In the genomic region with DNA sequence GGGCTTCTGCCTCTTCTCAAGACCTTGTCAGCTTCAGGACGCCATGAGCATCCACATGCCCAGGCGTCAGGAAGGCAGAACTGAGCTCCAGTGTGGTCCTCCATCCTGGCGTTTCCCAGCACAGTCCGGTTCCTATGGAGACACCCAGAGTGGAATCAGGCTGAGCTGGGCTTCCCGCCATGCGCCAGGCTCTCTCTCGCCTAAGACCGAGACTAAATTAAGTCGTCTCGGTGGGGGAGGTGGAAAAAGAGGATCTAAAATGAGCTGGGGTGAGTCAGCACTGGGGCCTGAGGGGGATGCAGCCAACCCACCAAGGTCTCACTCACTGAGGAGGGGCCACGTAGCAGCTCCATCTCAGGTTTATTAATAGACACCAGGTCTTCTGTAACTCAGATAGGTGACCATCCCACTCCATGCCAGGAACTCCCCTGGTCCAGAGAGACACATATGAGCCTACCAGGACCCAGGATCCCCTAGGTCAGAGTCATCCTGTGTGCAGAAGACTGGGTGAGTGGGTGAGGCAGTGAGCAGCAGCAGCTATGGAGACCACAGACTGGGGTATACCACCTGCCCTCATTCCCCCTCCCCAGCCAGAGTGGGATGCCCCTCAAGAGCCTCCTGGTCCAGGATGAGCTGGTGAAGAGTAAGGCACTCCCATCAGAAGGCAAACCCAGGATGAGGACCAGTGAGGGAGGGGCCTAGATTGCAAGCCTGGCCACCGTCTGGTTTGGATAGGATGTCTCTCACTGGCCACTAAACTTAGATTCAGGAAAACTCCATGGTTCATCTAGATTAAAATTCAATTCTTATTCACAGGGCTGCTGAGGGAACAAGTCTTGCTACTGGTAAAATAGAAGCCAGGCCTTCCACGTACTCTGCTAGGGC, we compare ENCODE assay signal across 18 mouse cellular contexts. TPM values are rescaled to one million over a fixed set of nuclear protein-coding genes. Genes with fewer than 3 reads are reported as not detected.
DNase-seq lines count a peak whose midpoint lies in the region; ATAC-seq lines count a peak whose summit lies in the region.
"Had no signal": no experiment of that assay in that cellular context is flagged by ENCODE, and none has a peak within 500 bp of the region (broad histone marks: within the 10 kb centered on the region; RNA-seq: fewer than 3 reads in every experiment).

No protein-coding gene starts in this region.

- 44% methylated on average over 13 of the region's 13 CpGs for WGBS in kidney, embryonic 16.5 days

- no peaks in the 10 kb centered on the region for H3K36me3 ChIP-seq in kidney, embryonic 16.5 days (ENCODE audit: insufficient read depth, low read length)
- H3K36me3 ChIP-seq: midbrain, embryonic 12.5 days had no signal

- DNase-seq in kidney, adult 18-20 months, result no peak
- peak; percentile 83 for DNase-seq in layer of hippocampus, adult 9-11 months
- peak; percentile 85 for DNase-seq in right cerebral cortex, adult 18-20 months
- DNase-seq in heart, adult 8-10 months (ENCODE audit: low spot score), result no peak
- DNase-seq in adrenal gland, adult (ENCODE audit: inconsistent age in 2 of 2, low spot score in 1 of 2), result no peak
- no peak for DNase-seq in lung, postnatal 4 days
- DNase-seq: adrenal gland, postnatal 36 days; cerebellum, adult 2 months; kidney, adult 11 months; lung, adult 2 months; thymus, postnatal 36 days had no signal

- no peaks in the 10 kb centered on the region for H3K9me3 ChIP-seq in kidney, embryonic 16.5 days (ENCODE audit: low read length)
- H3K9me3 ChIP-seq: midbrain, embryonic 12.5 days had no signal

- H3K27ac ChIP-seq in kidney, embryonic 16.5 days (ENCODE audit: low read length), result no peak overlapping the region
- H3K27ac ChIP-seq: midbrain, embryonic 12.5 days had no signal

- H3K4me3 ChIP-seq in kidney, embryonic 16.5 days (ENCODE audit: low read length), result no peak overlapping the region
- H3K4me3 ChIP-seq: midbrain, embryonic 12.5 days had no signal

- 0 out of 2 replicates have a peak overlapping the region, but pooled peaks have one; percentile 13 for H3K9ac ChIP-seq in kidney, embryonic 16.5 days (replicated peaks; ENCODE audit: low read length)
- H3K9ac ChIP-seq: midbrain, embryonic 12.5 days had no signal

- ATAC-seq in kidney, embryonic 16.5 days (ENCODE audit: low FRiP score, low TSS enrichment), result no peak
- peak; percentile 31; the same call in 1 of the 2 replicates for ATAC-seq in common myeloid progenitor, adult 5-6 weeks (replicated peaks; ENCODE audit: low read depth, poor library complexity, severe bottlenecking)
- ATAC-seq: Patski had no signal

- no peak overlapping the region for H3K4me2 ChIP-seq in kidney, embryonic 16.5 days (replicated peaks; ENCODE audit: low read depth, low read length)
- H3K4me2 ChIP-seq: midbrain, embryonic 12.5 days had no signal

- H3K4me1 ChIP-seq in kidney, embryonic 16.5 days (ENCODE audit: insufficient read depth, low read length), result no peaks in the 10 kb centered on the region
- H3K4me1 ChIP-seq: midbrain, embryonic 12.5 days had no signal

- no peaks in the 10 kb centered on the region; the same call in 1 of the 2 replicates for H3K27me3 ChIP-seq in kidney, embryonic 16.5 days (ENCODE audit: insufficient read depth, low read length)

RNA-seq across cellular contexts. Expression of gene Theg, which starts 10.2 kb away (rescaled TPM):
- not detected in 2 replicates for polyA plus RNA-seq in kidney, embryonic 16.5 days (2015; fragmentation: Nextera tagmentation; extraction: Ambion mirVana)
- not detected in 2 replicates for total RNA-seq in common myeloid progenitor, adult 5-6 weeks (2017)
- total RNA-seq in heart, adult 8-10 months (2022), result not detected
- total RNA-seq: adrenal gland, postnatal 36 days; gastrocnemius, adult 8-10 months; neutrophil, adult 5-6 weeks had no signal
- polyA plus RNA-seq: cerebellum, adult 2 months; heart, embryonic 14.5 days; lung, adult 2 months; midbrain, embryonic 12.5 days; Patski had no signal

RNA-seq across cellular contexts. Expression of gene C2cd4c, which starts 16.5 kb away (rescaled TPM):
- 0.04 TPM in 2 replicates for polyA plus RNA-seq in kidney, embryonic 16.5 days (2015; fragmentation: Nextera tagmentation; extraction: Ambion mirVana)
- not detected in 2 replicates for total RNA-seq in common myeloid progenitor, adult 5-6 weeks (2017)
- total RNA-seq in heart, adult 8-10 months (2022), result under 1 TPM in 1 of 4 experiments, not detected in 3; 0.16 TPM
- total RNA-seq: neutrophil, adult 5-6 weeks had no signal
- polyA plus RNA-seq: heart, embryonic 14.5 days; lung, adult 2 months; Patski had no signal

RNA-seq across cellular contexts. Expression of gene Shc2, which starts 40.4 kb away (rescaled TPM):
- 5.3 and 9.0 TPM in 2 replicates for polyA plus RNA-seq in kidney, embryonic 16.5 days (2015; fragmentation: Nextera tagmentation; extraction: Ambion mirVana)
- total RNA-seq in common myeloid progenitor, adult 5-6 weeks (2017), result not detected in 2 replicates
- 1 to 10 TPM; 1.2 to 2.0 (median 1.2) TPM for total RNA-seq in heart, adult 8-10 months (2022)
- total RNA-seq: neutrophil, adult 5-6 weeks had no signal

RNA-seq across cellular contexts. Expression of gene Mier2, which starts 42.3 kb away (rescaled TPM):
- polyA plus RNA-seq in kidney, embryonic 16.5 days (2015; fragmentation: Nextera tagmentation; extraction: Ambion mirVana), result 56.2 and 60.1 TPM in 2 replicates
- total RNA-seq in common myeloid progenitor, adult 5-6 weeks (2017), result 13.6 and 18.3 TPM in 2 replicates
- total RNA-seq in heart, adult 8-10 months (2022), result 10 to 100 TPM; 10.6 to 17.6 (median 15.3) TPM

RNA-seq across cellular contexts. Expression of gene Odf3l2, which starts 48.2 kb away (rescaled TPM):
- not detected in 2 replicates for polyA plus RNA-seq in kidney, embryonic 16.5 days (2015; fragmentation: Nextera tagmentation; extraction: Ambion mirVana)
- total RNA-seq in common myeloid progenitor, adult 5-6 weeks (2017), result not detected in 2 replicates
- not detected for total RNA-seq in heart, adult 8-10 months (2022)
- total RNA-seq: adrenal gland, postnatal 36 days; neutrophil, adult 5-6 weeks had no signal
- polyA plus RNA-seq: cerebellum, adult 2 months; heart, embryonic 14.5 days; lung, adult 2 months; midbrain, embryonic 12.5 days; Patski had no signal

Comparison
In these comparisons a context has a peak if more than half of its experiments do, and no peak if none do; other contexts are left out.
1. DNase-seq: peak in layer of hippocampus, adult 9-11 months (single experiment) and right cerebral cortex, adult 18-20 months (single experiment); none in kidney, adult 18-20 months (single experiment), heart, adult 8-10 months (single experiment), adrenal gland, adult (0 of 2) and lung, postnatal 4 days (0 of 2).